19 mouse cellular contexts compared by ENCODE assay signal in the genomic region with DNA sequence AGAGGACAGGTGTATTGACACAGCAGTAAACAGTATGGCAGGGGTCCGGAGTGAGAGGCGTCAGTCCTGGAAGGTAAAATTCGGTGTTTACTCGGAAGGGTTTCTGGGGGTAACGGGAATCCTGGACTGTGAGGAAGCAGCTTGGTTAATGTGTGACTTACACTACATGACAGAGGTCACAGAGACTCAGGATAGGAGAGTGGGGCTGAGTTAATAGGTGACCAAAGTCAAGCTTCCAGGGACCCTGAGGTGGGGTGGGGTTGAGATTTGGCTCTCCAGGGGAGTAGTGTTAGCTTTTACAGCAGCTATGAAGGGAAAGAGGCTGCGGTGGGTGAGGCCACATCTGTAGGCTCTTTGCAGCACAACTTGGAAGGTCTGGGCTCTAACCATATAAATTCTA.
DNase-seq lines count a peak whose midpoint lies in the region; ATAC-seq and TF ChIP-seq lines count a peak whose summit lies in the region.
"Had no signal": no experiment of that assay in that cellular context is flagged by ENCODE, and none has a peak within 500 bp of the region (broad histone marks: within the 10 kb centered on the region; RNA-seq: fewer than 3 reads in every experiment).

No protein-coding gene starts in this region.

- no peak overlapping the region for H3K4me2 ChIP-seq in stomach, embryonic 15.5 days
- H3K4me2 ChIP-seq in stomach, postnatal 0 days (replicated peaks; ENCODE audit: low read depth): no peak overlapping the region
- H3K4me2 ChIP-seq in liver, embryonic 11.5 days: no peak overlapping the region
- H3K4me2 ChIP-seq in midbrain, embryonic 16.5 days (ENCODE audit: low read length): no peak overlapping the region
- H3K4me2 ChIP-seq: forebrain, embryonic 12.5 days; heart, embryonic 13.5 days; limb, embryonic 15.5 days had no signal

- H3K4me3 ChIP-seq in stomach, embryonic 15.5 days (replicated peaks): no peak overlapping the region
- no peak overlapping the region for H3K4me3 ChIP-seq in stomach, postnatal 0 days (ENCODE audit: low read depth, low read length)
- no peak overlapping the region for H3K4me3 ChIP-seq in liver, embryonic 11.5 days (ENCODE audit: low read depth, low read length)
- H3K4me3 ChIP-seq in midbrain, embryonic 16.5 days (ENCODE audit: low read depth, low read length): no peak overlapping the region
- H3K4me3 ChIP-seq: forebrain, embryonic 12.5 days; heart, embryonic 13.5 days; limb, embryonic 15.5 days had no signal

- intact Hi-C loops in heart, postnatal 36 days (cut with DNase I): no loop called here

- TF ChIP-seq EP300 in stomach, postnatal 0 days (optimal IDR thresholded peaks at IDR 0.05): no peak

- ATAC-seq in stomach, embryonic 15.5 days (ENCODE audit: insufficient read depth, low FRiP score, low read depth): peak; percentile 62
- no peak for ATAC-seq in stomach, postnatal 0 days (ENCODE audit: low FRiP score, low TSS enrichment)
- peak; percentile 70 for ATAC-seq in liver, embryonic 11.5 days (replicated peaks; ENCODE audit: low FRiP score)
- no peak for ATAC-seq in midbrain, embryonic 16.5 days
- ATAC-seq: hindbrain, postnatal 0 days had no signal

- no peak overlapping the region for H3K9ac ChIP-seq in stomach, embryonic 15.5 days
- no peak overlapping the region for H3K9ac ChIP-seq in stomach, postnatal 0 days (ENCODE audit: low read length)
- H3K9ac ChIP-seq in liver, embryonic 11.5 days (ENCODE audit: low read depth, low read length): no peak overlapping the region
- H3K9ac ChIP-seq in midbrain, embryonic 16.5 days (ENCODE audit: low read depth, low read length): no peak overlapping the region
- H3K9ac ChIP-seq: forebrain, embryonic 12.5 days; heart, embryonic 13.5 days; limb, embryonic 15.5 days had no signal

- no peak overlapping the region for H3K27ac ChIP-seq in stomach, embryonic 15.5 days
- no peak overlapping the region for H3K27ac ChIP-seq in stomach, postnatal 0 days (replicated peaks)
- peak overlapping the region; percentile 10; the same call in 1 of the 2 replicates for H3K27ac ChIP-seq in liver, embryonic 11.5 days (ENCODE audit: low read depth, low read length)
- H3K27ac ChIP-seq in midbrain, embryonic 16.5 days (ENCODE audit: low read length): no peak overlapping the region
- H3K27ac ChIP-seq: forebrain, embryonic 12.5 days; heart, embryonic 13.5 days; hindbrain, postnatal 0 days; limb, embryonic 15.5 days had no signal

- DNase-seq in stomach, postnatal 0 days (ENCODE audit: low spot score): no peak
- peak; percentile 44 for DNase-seq in kidney, postnatal 10 days
- DNase-seq in liver, embryonic 11.5 days (ENCODE audit: low spot score): no peak
- no peak for DNase-seq in heart, postnatal 36 days
- no peak for DNase-seq in adrenal gland, adult 18-20 months (ENCODE audit: low spot score in 2 of 2)
- no peak for DNase-seq in heart, adult 11 months
- DNase-seq: adrenal gland, adult 2 months; cerebellum, postnatal 25 days; heart, postnatal 4 days; right cerebral cortex, adult 18-20 months; spleen, adult 18-20 months; thymus, postnatal 4 days had no signal

- H3K36me3 ChIP-seq in stomach, embryonic 15.5 days: no peaks in the 10 kb centered on the region
- no peaks in the 10 kb centered on the region for H3K36me3 ChIP-seq in stomach, postnatal 0 days (ENCODE audit: control insufficient read depth, insufficient read depth, low read length)
- no peaks in the 10 kb centered on the region for H3K36me3 ChIP-seq in liver, embryonic 11.5 days (ENCODE audit: control insufficient read depth, insufficient read depth, low read length)
- H3K36me3 ChIP-seq in midbrain, embryonic 16.5 days (ENCODE audit: control insufficient read depth, insufficient read depth, low read length): no peaks in the 10 kb centered on the region
- H3K36me3 ChIP-seq: forebrain, embryonic 12.5 days; heart, embryonic 13.5 days; limb, embryonic 15.5 days had no signal

- H3K27me3 ChIP-seq in stomach, embryonic 15.5 days (replicated peaks): no peaks in the 10 kb centered on the region
- no peaks in the 10 kb centered on the region for H3K27me3 ChIP-seq in stomach, postnatal 0 days (ENCODE audit: control insufficient read depth, insufficient read depth, low read length)
- H3K27me3 ChIP-seq in liver, embryonic 11.5 days (replicated peaks; ENCODE audit: control insufficient read depth, insufficient read depth, low read length): no peaks in the 10 kb centered on the region
- H3K27me3 ChIP-seq in midbrain, embryonic 16.5 days (ENCODE audit: control insufficient read depth, insufficient read depth, low read depth, low read length): no peaks in the 10 kb centered on the region
- H3K27me3 ChIP-seq: CH12.LX; forebrain, embryonic 12.5 days; heart, embryonic 13.5 days; limb, embryonic 15.5 days had no signal

- TF ChIP-seq CTCF in stomach, postnatal 0 days (IDR thresholded peaks at IDR 0.05; ENCODE audit: low read depth): no peak

- WGBS in stomach, embryonic 15.5 days: 69% methylated on average over 6 of the region's 6 CpGs
- WGBS in stomach, postnatal 0 days: 59% methylated on average over 6 of the region's 6 CpGs
- WGBS in liver, embryonic 11.5 days: 81% methylated on average over 6 of the region's 6 CpGs
- WGBS in midbrain, embryonic 16.5 days: 94% methylated on average over 6 of the region's 6 CpGs

- H3K9me3 ChIP-seq in stomach, embryonic 15.5 days: no peaks in the 10 kb centered on the region
- no peaks in the 10 kb centered on the region for H3K9me3 ChIP-seq in stomach, postnatal 0 days (ENCODE audit: control insufficient read depth, low read length)
- no peaks in the 10 kb centered on the region for H3K9me3 ChIP-seq in liver, embryonic 11.5 days (ENCODE audit: control insufficient read depth, low read length)
- no peaks in the 10 kb centered on the region for H3K9me3 ChIP-seq in midbrain, embryonic 16.5 days (replicated peaks; ENCODE audit: control insufficient read depth, low read length, poor library complexity, severe bottlenecking)
- H3K9me3 ChIP-seq: forebrain, embryonic 12.5 days; heart, embryonic 13.5 days; limb, embryonic 15.5 days had no signal

- H3K4me1 ChIP-seq in stomach, embryonic 15.5 days: 0 out of 2 replicates have a peak, but pooled peaks cover under 1% of the 10 kb centered on the region
- no peaks in the 10 kb centered on the region for H3K4me1 ChIP-seq in stomach, postnatal 0 days (replicated peaks; ENCODE audit: control insufficient read depth, insufficient read depth)
- H3K4me1 ChIP-seq in liver, embryonic 11.5 days (replicated peaks; ENCODE audit: control insufficient read depth, insufficient read depth, low read length): no peaks in the 10 kb centered on the region; the same call in 1 of the 2 replicates
- H3K4me1 ChIP-seq in midbrain, embryonic 16.5 days (ENCODE audit: control insufficient read depth, insufficient read depth, low read length): no peaks in the 10 kb centered on the region
- H3K4me1 ChIP-seq: limb, embryonic 15.5 days had no signal

Comparison
In these comparisons a context has a peak if more than half of its experiments do, and no peak if none do; other contexts are left out.
1. ATAC-seq: peak in stomach, embryonic 15.5 days (single experiment) and liver, embryonic 11.5 days (single experiment); none in stomach, postnatal 0 days (single experiment) and midbrain, embryonic 16.5 days (single experiment).